Mouse (Mus musculus) lung, embryonic 14.5 days (tissue): ENCODE results near the gene Hsd17b13. TPM values are rescaled to one million over a fixed set of nuclear protein-coding genes. Genes with fewer than 3 reads are reported as not detected.

Experiments used
- ATAC-seq: fragments of 200-750 bp; cut with Nextera tagmentation; 2 replicates; pipeline ENCODE4 v1.8.0; 2017; ENCODE audit warnings: mild to moderate bottlenecking, moderate TSS enrichment, moderate library complexity; ENCODE audit not compliant: insufficient read depth
- DNase-seq: peaks from one replicate; pipeline ENCODE4 v3.0.0-alpha.2; 2015
- H3K27ac ChIP-seq: fragments of 300-500 bp; sonication (generic); 2 replicates; pipeline ENCODE4 v1.5.1; 2014; ENCODE audit warnings: low read depth, mild to moderate bottlenecking, moderate library complexity
- H3K27me3 ChIP-seq: fragments of 300-500 bp; sonication (generic); 2 replicates; pipeline ENCODE4 v1.6.1; 2014; ENCODE audit warnings: low read length, control low read depth; ENCODE audit not compliant: insufficient read depth
- H3K36me3 ChIP-seq: fragments of 300-500 bp; sonication (generic); 2 replicates; pipeline ENCODE4 v1.6.1; 2014; ENCODE audit warnings: control low read depth; ENCODE audit not compliant: insufficient read depth
- H3K4me1 ChIP-seq: fragments of 300-500 bp; sonication (generic); 2 replicates; pipeline ENCODE4 v1.6.1; 2014; ENCODE audit warnings: antibody characterized with exemption, control low read depth; ENCODE audit not compliant: insufficient read depth
- H3K4me2 ChIP-seq: fragments of 300-500 bp; sonication (generic); 2 replicates; pipeline ENCODE4 v1.6.1; 2014; ENCODE audit warnings: mild to moderate bottlenecking
- H3K4me3 ChIP-seq: fragments of 300-500 bp; sonication (generic); 2 replicates; pipeline ENCODE4 v1.5.1; 2014; ENCODE audit warnings: low read depth, low read length
- H3K9ac ChIP-seq: fragments of 300-500 bp; sonication (generic); 2 replicates; pipeline ENCODE4 v1.6.1; 2014
- H3K9me3 ChIP-seq: fragments of 300-500 bp; sonication (generic); 2 replicates; pipeline ENCODE4 v1.6.1; 2016; ENCODE audit warnings: low read depth, low read length, control low read depth
- CTCF ChIP-seq: IDR thresholded peaks from 2 replicates; pipeline ENCODE4 v1.5.1; 2016; ENCODE audit warnings: antibody characterized with exemption, low read depth
- WGBS: fragments of 180-500 bp; shearing (Covaris S2); extraction: QIAGEN DNeasy Blood & Tissue Kit; methylation state at CpG from one replicate; pipeline ENCODE4 v1.1.7; 2014; 5-methylcytosine and 5-hydroxymethylcytosine counted together
- polyA plus RNA-seq: library from polyadenylated mRNA; unstranded; fragments of >200 nt; fragmentation: Nextera tagmentation; extraction: Ambion mirVana; gene quantifications from 2 replicates; pipeline ENCODE4 v1.2.1, GENCODE M21; 2014

Hsd17b13 gene
- polyA plus RNA-seq, 1 experiment from 2014 or later, result 0.61 TPM

DNA sequence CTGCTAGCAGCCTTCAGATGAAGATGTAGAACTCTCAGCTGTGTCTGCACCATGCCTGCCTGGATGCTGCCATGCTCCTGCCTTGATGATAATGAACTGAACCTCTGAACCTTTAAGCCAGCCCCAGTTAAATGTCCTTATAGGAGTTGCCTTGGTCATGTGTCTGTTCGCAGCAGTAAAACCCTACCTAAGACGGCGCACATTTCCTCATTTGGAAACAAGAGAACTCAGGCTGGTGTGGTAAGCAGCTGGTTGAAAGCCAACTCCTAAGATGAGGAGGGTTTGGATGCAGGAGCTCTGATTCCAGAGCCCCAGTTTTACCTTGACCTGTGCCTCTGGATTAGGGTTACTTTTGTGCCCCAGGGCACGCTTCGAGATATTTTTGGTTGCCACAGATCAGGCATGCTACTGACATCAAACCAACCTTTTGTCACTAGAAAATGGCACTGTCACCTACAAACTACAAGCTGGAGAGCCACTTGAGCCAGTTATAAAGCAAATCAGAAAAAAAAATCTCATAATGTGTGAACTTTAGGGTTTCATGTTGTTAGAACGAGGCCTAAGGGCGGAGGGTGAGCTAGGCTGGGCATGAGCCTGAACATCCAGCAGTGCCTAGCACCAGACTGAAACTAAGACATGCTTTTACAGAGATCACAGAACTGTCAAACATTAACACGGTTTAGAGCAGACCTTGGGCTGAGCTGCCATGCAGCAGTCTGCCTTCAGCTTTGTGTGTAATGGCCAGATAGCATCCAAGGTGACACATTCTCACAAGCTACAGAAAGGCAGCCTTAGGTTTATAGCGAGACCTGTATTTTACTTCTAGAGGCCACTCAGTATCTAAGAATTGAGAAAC is 3.7 kb upstream of the Hsd17b13 start:
- Histone ChIP-seq H3K4me2 (no peak overlapping the region), H3K9me3 (no peaks in the 10 kb centered on the region), H3K4me1 (no peaks in the 10 kb centered on the region), H3K27ac (no peak overlapping the region), H3K27me3 (no peaks in the 10 kb centered on the region), H3K9ac (no peak overlapping the region), H3K4me3 (no peak overlapping the region), H3K36me3 (no peaks in the 10 kb centered on the region)
- ATAC-seq, result no peak
- no peak for TF ChIP-seq CTCF
- DNase-seq, result no peak
- WGBS, result 78% methylated on average over 9 of the region's 9 CpGs

DNA sequence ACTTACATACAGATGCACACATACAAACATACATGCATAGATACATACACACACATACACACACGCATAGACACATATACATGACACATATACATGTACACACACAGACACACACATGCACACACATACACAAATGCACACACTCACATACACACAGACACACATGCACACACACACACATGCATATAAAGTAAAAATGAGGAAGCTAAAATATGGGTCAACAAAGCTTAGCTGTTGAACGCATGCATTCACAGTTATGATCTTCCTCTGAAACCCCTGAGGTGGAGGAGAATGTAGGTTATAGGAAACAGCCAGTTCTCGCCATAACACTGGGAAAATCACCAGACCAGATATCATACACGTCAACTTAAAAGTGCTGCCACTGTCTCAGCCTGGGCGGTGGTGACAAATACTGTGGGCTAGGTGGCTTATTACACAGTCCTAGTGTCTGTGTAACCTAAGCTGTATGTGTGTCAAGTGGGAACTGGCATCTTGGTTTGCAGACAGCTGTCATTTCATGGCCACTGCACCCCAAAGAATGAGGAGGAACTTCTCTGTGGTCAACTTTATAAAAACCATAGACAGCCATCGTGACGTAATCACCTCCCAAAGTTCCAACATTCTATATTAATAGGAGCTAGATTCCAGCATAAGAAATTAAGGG is 829 bp upstream of the Hsd17b13 start:
- no peaks in the 10 kb centered on the region for H3K4me1 ChIP-seq
- TF ChIP-seq CTCF, result no peak
- H3K27ac ChIP-seq, result no peak overlapping the region
- no peak overlapping the region for H3K9ac ChIP-seq
- H3K4me3 ChIP-seq, result no peak overlapping the region
- H3K36me3 ChIP-seq, result no peaks in the 10 kb centered on the region
- ATAC-seq (no peak), DNase-seq (no peak)
- 80% methylated on average over 7 of the region's 7 CpGs for WGBS
- no peak overlapping the region for H3K4me2 ChIP-seq
- H3K27me3 ChIP-seq, result no peaks in the 10 kb centered on the region
- H3K9me3 ChIP-seq, result no peaks in the 10 kb centered on the region

DNA sequence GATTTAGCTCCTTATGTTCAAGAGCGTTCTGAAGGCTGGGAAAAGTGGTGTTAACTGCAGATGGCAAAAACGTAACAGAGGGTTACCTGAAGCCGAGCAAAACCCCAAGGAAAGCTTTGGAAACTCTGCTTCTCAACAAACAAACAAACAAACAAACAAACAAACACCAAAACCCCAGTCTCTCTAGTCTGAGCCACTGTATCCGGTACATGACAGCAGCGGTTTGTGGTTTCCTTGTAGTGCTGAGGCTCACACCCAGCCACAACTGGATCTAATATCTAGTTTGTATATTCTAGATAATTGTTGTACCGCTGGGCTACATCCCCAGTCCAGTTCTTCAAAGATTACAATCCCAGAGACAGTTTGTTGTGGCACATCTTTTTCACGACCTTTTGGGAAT is 1.5 kb downstream of the Hsd17b13 start:
- no peak for DNase-seq
- H3K27me3 ChIP-seq, result no peaks in the 10 kb centered on the region
- H3K9me3 ChIP-seq, result no peaks in the 10 kb centered on the region
- H3K4me1 ChIP-seq, result no peaks in the 10 kb centered on the region
- no peaks in the 10 kb centered on the region for H3K36me3 ChIP-seq
- H3K4me2 ChIP-seq, result no peak overlapping the region
- no peak for ATAC-seq
- H3K27ac ChIP-seq, result no peak overlapping the region
- no peak overlapping the region for H3K9ac ChIP-seq
- WGBS, result 55% methylated on average over 7 of the region's 7 CpGs
- no peak for TF ChIP-seq CTCF
- H3K4me3 ChIP-seq, result no peak overlapping the region

DNA sequence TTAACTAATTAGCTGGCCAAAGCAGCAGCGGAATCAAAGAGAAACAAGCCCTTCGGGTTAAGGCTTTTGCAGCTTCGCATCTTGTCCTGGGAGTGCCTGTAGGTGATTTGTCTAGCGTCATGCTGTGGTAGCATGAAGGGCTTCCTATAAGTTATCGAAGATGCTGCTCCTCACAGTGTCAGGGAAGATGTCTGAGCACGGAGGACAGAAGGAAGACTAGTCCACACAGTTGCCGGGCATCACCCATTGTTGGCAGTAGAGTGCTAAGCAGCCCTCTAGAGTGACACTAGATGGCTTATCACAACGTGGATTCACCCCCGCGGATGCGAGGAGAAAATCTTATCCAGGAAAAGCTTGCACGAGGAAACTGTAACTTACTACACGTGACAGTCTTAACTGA is 4.4 kb downstream of the Hsd17b13 start:
- Histone ChIP-seq H3K4me2 (peak overlapping the region; percentile 45), H3K36me3 (no peaks in the 10 kb centered on the region), H3K4me3 (no peak overlapping the region; the same call in 1 of the 2 replicates), H3K27ac (no peak overlapping the region), H3K9ac (no peak overlapping the region), H3K4me1 (no peaks in the 10 kb centered on the region), H3K27me3 (no peaks in the 10 kb centered on the region), H3K9me3 (no peaks in the 10 kb centered on the region)
- DNase-seq, result no peak
- no peak for TF ChIP-seq CTCF
- 56% methylated on average over 13 of the region's 13 CpGs for WGBS
- ATAC-seq, result no peak

DNA sequence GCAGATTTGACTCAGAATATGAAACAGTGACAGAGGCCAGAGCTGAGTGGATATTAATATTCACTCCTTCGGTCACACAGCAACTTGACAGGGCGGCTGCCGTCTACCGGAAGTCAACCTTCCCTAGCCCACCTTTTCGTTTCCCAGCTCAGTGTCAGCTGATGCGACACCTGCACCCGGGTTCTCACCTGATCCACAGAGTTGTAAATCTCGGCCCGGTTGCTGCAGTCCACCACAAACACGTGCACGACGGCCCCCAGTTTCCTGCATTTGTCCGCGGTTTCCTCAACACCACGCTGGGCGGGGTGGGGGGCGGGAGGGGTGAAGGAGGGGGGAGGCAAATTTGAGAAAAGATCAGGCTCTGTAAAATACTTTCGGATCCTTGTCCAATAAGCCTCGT is 4.8 kb downstream of the Hsd17b13 start:
- DNase-seq (no peak), ATAC-seq (no peak)
- H3K4me3 ChIP-seq, result no peak overlapping the region; the same call in 1 of the 2 replicates
- no peaks in the 10 kb centered on the region for H3K9me3 ChIP-seq
- WGBS, result 51% methylated on average over 19 of the region's 19 CpGs
- no peaks in the 10 kb centered on the region for H3K27me3 ChIP-seq
- H3K9ac ChIP-seq, result no peak overlapping the region
- no peak overlapping the region for H3K27ac ChIP-seq
- no peaks in the 10 kb centered on the region for H3K4me1 ChIP-seq
- no peaks in the 10 kb centered on the region for H3K36me3 ChIP-seq
- TF ChIP-seq CTCF, result no peak
- peak overlapping the region; percentile 45 for H3K4me2 ChIP-seq

DNA sequence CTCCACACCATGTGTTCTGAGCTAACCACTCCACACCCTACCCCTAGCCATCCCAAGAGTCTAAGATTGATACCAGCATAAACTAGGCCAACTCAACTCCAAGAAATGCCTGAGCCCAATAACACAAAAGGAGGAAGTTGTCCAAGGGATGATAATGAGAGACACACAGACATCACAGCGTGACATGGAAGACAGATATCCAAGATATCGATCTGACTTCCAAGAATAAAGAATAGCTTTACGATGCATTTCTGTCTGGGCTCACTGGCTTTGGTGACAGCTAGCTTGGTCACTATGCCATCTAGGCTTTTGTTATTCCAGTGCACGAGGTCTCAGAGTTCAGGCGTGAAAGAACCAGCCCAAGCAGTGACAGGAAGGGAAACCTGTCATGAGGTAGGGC is 6.2 kb downstream of the Hsd17b13 start:
- TF ChIP-seq CTCF, result no peak
- H3K4me1 ChIP-seq, result no peaks in the 10 kb centered on the region
- no peak overlapping the region for H3K27ac ChIP-seq
- H3K4me2 ChIP-seq, result no peak overlapping the region
- WGBS, result 60% methylated on average over 5 of the region's 5 CpGs
- H3K9me3 ChIP-seq, result no peaks in the 10 kb centered on the region
- H3K36me3 ChIP-seq, result no peaks in the 10 kb centered on the region
- DNase-seq (no peak), ATAC-seq (no peak)
- no peaks in the 10 kb centered on the region for H3K27me3 ChIP-seq
- no peak overlapping the region for H3K4me3 ChIP-seq
- no peak overlapping the region for H3K9ac ChIP-seq

DNA sequence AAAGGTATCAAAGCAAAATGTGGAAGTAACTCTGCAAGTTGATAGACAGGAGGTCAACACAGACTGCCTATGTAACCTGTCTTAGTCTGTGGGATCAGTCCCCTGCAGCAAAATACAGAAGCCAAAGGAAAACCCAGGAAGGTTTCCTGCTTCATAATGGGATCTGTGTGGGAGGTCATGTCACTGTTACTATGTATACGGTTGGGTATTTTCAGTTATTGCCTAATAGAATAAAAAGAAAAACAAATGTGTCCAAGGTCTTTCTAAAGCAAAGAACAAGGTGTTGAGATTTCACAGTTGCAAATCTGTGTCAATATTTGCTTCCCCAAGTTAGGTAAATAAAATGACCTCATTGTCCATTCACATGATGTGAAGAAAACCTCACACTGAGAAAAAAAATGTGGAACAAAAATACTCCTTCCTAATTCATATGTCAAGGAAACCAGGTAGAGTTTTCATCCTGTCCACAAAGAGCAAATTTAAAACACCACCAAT is 14.2 kb downstream of the Hsd17b13 start:
- 48% methylated on average over 1 of the region's 1 CpGs for WGBS
- no peak for ATAC-seq
- Histone ChIP-seq H3K4me3 (no peak overlapping the region), H3K27me3 (no peaks in the 10 kb centered on the region), H3K4me2 (no peak overlapping the region), H3K27ac (no peak overlapping the region), H3K36me3 (no peaks in the 10 kb centered on the region), H3K4me1 (no peaks in the 10 kb centered on the region), H3K9ac (no peak overlapping the region), H3K9me3 (no peaks in the 10 kb centered on the region)
- TF ChIP-seq CTCF, result no peak
- DNase-seq, result no peak
